Mouse (Mus musculus): ENCODE data around the gene Dhrs4.

The Dhrs4 gene

GRCm38 (mm10) chr14:55484430-55485085, 6.0 kb downstream of the Dhrs4 start:
- no peak for DNase-seq (ENCODE audit: extremely low spot score, low spot score)

GRCm38 (mm10) chr14:55486836-55487235, 8.3 kb downstream of the Dhrs4 start:
- DNase-seq (ENCODE audit: extremely low spot score, low spot score): no peak

- peak; percentile 79 for DNase-seq (ENCODE audit: extremely low spot score, low spot score)
These were observed 12.0 kb downstream of the Dhrs4 start, which contains the start of gene Carmil3 for GRCm38 (mm10) chr14:55490361-55491201. Gene Carmil3 (plus strand): TSS chr14:55490651.

- DNase-seq (ENCODE audit: extremely low spot score, low spot score): no peak
These were observed 12.8 kb downstream of the Dhrs4 start for GRCm38 (mm10) chr14:55491291-55491833.

GRCm38 (mm10) chr14:55492103-55492502, 13.5 kb downstream of the Dhrs4 start:
- DNase-seq (ENCODE audit: extremely low spot score, low spot score): no peak

DNA sequence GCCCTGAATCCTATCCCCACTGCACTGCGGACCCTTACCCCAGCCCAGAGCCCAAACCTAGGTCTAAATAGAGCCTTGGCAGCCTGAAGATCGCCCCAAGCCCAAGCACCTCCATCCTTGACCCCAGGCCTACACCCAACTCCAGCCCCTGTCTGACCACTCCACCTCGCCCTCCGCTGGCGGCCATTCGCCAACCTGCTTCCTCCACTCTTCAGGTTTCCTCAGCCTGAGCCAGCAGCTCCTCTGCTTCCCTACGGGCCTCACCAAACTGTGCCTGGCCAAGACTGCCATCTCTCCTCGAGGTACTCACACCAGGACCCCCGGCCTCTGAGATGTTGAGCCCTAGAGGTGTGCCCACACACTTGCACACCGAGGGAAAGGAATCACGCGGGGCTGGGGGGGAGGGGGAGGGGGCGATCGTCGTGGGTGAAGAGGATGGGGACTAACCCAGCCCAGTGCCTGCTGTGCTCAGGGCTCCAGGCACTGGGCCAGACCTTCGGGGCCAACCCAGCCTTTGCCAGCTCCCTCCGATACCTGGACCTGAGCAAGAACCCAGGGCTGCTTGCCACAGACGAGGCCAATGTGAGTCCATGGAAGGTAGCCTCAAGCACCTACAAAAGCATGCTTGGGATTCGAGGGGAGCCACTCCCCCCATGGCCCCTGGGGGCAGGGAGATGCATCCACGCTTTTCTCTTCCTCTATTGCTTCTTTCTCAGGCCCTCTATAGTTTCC, 17.1 kb downstream of the Dhrs4 start:
- no peak for DNase-seq (ENCODE audit: extremely low spot score, low spot score)

DNA sequence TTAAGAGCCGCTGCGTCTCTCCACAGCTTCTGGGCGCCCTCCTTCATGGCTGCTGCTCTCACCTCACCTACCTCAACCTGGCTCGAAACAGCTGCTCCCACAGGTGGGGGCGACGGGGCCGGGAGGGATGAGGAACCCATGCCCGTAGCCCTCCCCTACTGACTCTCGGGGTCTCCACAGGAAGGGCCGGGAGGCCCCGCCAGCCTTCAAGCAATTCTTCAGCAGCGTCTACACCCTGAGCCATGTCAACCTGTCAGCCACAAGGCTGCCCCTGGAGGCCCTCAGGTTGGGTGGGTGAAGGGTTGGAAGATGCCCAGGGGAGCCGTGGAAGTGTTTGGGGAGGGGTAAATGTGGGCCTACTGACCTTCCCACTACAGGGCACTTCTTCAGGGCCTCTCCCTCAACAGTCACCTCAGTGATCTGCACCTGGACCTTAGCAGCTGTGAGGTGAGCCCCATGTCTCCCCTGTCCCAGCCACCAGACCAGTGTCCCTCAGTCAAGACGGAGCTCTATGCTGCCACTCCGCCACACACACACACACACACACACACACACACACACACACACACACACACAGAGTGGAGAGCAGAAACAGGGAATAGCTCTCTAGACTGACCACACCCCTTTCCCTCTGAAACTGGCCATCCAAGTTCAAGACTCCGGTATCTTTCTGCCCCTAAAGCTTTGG, 18.3 kb downstream of the Dhrs4 start:
- DNase-seq (ENCODE audit: extremely low spot score, low spot score): no peak

DNA sequence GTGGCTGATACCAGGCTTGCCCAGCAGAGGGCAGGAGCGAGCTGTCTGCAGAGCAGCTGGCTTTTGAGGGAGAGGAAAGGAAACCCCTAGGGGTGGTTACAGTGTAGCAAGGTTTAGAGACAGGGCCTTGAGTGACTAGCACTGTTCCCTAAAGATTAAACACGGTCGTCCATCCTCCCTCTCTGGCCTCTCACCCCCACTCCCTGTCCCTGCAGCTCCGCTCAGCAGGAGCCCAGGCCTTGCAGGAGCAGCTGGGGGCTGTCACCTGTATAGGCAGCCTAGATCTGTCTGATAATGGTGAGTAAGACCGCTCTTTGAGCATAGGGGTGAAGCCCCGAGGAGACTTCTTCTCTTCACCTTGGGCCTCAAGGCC, 18.9 kb downstream of the Dhrs4 start:
- peak; percentile 91 for DNase-seq (ENCODE audit: extremely low spot score, low spot score)

DNA sequence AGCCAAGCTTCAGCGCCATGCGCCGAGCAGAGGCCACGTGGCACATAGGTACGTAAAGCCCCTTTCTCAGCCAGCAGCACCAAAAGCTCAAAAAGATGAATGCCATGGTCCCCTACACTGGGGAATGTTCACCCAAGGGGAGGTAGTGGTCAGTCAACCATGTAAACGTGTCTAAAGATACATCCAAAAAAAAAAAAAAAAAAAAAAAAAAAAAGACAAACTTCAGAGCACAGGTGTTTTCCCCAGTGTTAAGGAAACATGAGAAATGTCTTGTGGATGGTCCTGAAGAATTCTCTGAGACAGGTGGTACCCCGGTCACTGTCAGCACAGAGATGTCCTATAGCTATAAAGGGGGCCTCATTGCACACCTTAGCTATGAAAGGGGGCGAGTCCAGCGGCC, 27.1 kb downstream of the Dhrs4 start:
- no peak for DNase-seq (ENCODE audit: extremely low spot score, low spot score)

DNA sequence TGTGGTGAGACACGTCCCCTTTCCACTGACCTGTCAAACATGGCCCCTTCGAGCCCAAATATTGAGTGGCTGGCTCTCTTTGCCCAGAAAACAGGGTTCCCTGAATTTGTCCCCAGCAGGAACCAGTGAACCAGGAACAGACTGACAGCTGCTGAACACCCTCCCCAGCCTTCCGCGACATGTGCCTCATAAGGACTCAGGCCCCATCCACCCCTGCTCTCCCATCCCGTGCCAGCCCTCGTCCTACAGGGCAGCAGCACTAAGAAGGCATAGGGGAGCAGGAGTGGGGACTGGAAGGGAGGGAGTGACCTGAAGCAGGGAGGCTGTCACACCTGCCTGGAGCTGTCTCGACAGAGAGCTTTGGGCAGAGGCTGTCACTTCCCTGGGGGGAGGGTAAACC, 29.2 kb downstream of the Dhrs4 start:
- no peak for DNase-seq (ENCODE audit: extremely low spot score, low spot score)

GRCm38 (mm10) chr14:55509540-55509939, 31.0 kb downstream of the Dhrs4 start:
- no peak for DNase-seq (ENCODE audit: extremely low spot score, low spot score)

DNA sequence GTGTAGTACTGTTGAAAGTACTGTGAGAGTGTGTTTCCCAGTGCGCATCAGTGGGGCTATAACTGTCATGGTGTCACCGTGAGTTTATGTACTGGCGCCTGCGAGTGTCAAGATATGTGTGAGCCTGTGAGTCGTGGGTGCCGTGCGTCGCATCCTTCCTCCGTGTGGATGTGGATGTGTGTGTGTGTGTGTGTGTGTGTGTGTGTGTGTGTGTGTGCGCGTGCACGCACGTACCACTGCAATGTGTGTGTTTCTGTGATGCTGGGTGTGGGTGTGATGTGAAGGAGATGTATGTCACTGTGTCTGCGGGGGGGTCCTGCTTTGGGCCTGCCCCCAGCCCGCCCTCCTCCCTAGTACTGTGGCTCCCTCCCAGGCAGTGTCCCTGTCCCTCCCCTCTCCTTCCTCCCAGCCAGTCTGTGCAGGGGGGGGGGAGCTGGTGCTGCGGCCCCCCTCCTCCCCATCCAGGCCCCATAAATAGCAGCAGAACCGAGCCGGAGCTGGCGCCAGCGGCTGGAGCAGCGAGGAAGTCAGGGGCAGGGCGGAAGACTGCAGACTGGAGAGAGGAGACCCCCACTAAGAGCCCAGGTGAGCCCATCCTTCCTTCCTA, 31.7 kb downstream of the Dhrs4 start, which contains the start of gene Cpne6:
Gene Cpne6 (plus strand): TSS at position 321 of the 607 bp plus-strand sequence.
- DNase-seq (ENCODE audit: extremely low spot score, low spot score): no peak

DNA sequence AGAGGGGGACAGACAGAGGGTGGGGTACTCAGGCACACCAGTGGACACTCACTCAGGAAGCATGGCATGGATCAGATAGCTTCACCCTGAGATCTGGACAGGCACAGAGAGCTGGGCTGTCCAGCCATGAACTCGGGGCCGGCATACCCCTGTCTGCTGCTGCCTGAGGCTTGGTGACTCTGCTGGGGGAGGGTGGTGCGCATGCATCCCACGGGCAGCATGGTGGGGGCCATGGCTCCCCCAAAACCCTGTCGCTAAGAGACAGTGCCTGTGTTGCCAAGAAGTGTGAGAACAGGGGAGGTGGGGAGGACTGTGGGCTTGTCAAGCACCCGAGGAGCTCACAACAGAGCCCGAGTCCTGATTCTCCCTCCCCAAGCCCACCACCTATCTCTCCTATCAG, 32.5 kb downstream of the Dhrs4 start:
- no peak for DNase-seq (ENCODE audit: extremely low spot score, low spot score)

GRCm38 (mm10) chr14:55513927-55514326, 35.4 kb downstream of the Dhrs4 start:
- no peak for DNase-seq (ENCODE audit: extremely low spot score, low spot score)

DNA sequence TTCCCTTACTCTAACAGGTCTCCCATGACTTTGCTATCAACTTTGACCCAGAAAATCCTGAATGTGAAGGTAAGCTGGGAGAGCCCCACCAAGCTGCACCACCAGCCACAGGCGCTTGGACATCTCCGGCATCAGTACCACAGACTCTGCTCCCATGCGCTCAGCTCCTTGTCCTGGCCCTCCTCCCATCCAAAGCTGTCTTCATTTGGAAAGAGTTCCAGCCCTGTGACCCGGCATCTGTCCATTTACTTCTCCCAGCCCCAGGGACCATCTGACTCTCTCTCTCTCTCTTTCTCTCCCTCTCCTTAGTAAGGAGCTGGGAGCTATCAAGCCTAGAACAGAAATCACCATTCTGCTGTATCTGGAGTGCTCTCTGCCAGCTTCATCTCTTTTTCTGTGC, 37.3 kb downstream of the Dhrs4 start:
- no peak for DNase-seq (ENCODE audit: extremely low spot score, low spot score)

DNA sequence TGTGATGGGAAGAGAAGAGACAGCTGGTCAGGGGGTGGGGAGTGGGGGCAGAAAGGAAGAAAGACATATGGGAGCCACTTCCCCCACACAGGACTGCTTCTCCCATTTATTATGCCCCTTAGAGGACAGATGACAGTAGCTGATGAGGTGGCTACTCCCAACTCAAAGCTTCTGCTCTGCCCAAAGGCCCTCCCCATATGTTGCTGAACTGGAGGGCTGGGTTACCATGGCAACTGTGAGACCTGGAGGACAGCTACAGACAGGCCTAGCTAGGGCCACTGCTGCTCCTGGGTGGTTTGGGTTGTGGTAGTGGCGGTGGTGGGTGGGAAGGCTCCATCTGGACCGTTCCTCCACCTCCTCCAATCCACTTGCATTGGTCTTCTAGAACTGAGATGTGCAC, 40.3 kb downstream of the Dhrs4 start:
- peak; percentile 53 for DNase-seq (ENCODE audit: extremely low spot score, low spot score)

DNA sequence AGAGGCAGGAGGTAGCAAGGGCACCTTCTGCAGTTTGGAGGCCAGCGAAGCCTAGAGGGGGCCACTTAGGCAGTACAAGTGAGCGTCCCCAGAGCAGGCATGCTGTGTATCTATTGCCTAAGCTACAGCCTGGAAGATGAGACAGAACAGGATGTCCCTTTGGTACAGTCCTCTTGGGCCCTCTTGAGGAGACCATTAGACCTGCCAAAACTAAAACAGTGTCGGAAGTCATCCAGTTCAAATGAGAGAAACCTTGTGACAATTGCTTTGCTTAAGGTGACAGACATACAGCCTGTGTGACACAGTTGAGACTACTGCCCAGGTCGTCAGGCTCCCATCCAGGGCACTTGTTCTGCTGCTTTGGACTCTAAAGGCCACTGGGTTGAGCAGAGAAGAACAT, 41.0 kb downstream of the Dhrs4 start:
- DNase-seq (ENCODE audit: extremely low spot score, low spot score): no peak

- peak; percentile 51 for DNase-seq (ENCODE audit: extremely low spot score, low spot score)
These were observed 42.1 kb downstream of the Dhrs4 start for GRCm38 (mm10) chr14:55520451-55521361.

GRCm38 (mm10) chr14:55524062-55524461, 45.5 kb downstream of the Dhrs4 start:
- DNase-seq (ENCODE audit: extremely low spot score, low spot score): no peak

DNA sequence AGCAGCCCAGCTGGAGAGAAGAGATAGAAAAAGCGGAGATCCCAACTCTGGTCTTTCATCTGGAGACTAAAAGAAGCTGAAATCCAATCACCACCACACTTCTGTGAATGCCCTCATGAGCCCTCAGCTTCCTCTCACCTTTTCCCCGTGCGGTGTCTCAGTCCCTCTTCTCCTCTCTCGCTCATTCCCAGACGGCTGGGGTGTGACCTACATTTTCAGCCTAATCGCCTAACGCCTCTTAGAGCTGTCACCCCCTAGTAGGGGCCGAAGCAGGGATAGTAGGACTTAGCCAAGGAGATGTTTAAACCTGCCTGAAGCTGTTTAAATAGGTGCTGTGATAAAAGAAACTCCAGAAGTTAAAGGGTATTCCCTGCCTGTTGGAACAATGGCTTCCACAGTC, 46.2 kb downstream of the Dhrs4 start, which contains the start of gene Nrl:
Gene Nrl (minus strand): TSS at position 197 of the 400 bp plus-strand sequence.
- no peak for DNase-seq (ENCODE audit: extremely low spot score, low spot score)
